Mouse (Mus musculus) lung, embryonic 16.5 days (tissue): ENCODE measurements around the gene Gsto2. TPM values are rescaled to one million over a fixed set of nuclear protein-coding genes. Genes with fewer than 3 reads are reported as not detected.
A peak's percentile ranks its signal among the peaks of the same experiment; 100 is the strongest.

ENCODE experiments used
- ATAC-seq: fragments of 200-750 bp; cut with Nextera tagmentation; 2 replicates; pipeline ENCODE4 v1.8.0; 2017; ENCODE audit warnings: low read depth, mild to moderate bottlenecking, moderate library complexity
- H3K27ac ChIP-seq: fragments of 300-500 bp; sonication (generic); 2 replicates; pipeline ENCODE4 v1.5.1; 2014; ENCODE audit warnings: mild to moderate bottlenecking, control low read depth, low read length
- H3K27me3 ChIP-seq: fragments of 300-500 bp; sonication (generic); 2 replicates; pipeline ENCODE4 v1.6.1; 2014; ENCODE audit warnings: low read depth, low read length, mixed read lengths; ENCODE audit not compliant: control insufficient read depth, insufficient read depth
- H3K36me3 ChIP-seq: fragments of 300-500 bp; sonication (generic); 2 replicates; pipeline ENCODE4 v1.6.1; 2014; ENCODE audit warnings: low read length; ENCODE audit not compliant: control insufficient read depth, insufficient read depth
- H3K4me1 ChIP-seq: fragments of 300-500 bp; sonication (generic); replicated peaks from 2 replicates; pipeline ENCODE4 v1.6.1; 2014; ENCODE audit warnings: low read length, mixed read lengths; ENCODE audit not compliant: control insufficient read depth, insufficient read depth
- H3K4me2 ChIP-seq: fragments of 300-500 bp; sonication (generic); 2 replicates; pipeline ENCODE4 v1.6.1; 2014; ENCODE audit warnings: low read depth, low read length, control low read depth
- H3K4me3 ChIP-seq: fragments of 300-500 bp; sonication (generic); 2 replicates; pipeline ENCODE4 v1.5.1; 2014; ENCODE audit warnings: mild to moderate bottlenecking, low read length, control low read depth
- H3K9ac ChIP-seq: fragments of 300-500 bp; sonication (generic); 2 replicates; pipeline ENCODE4 v1.6.1; 2014; ENCODE audit warnings: low read length, control low read depth
- H3K9me3 ChIP-seq: fragments of 300-500 bp; sonication (generic); 2 replicates; pipeline ENCODE4 v1.6.1; 2016; ENCODE audit warnings: low read length; ENCODE audit not compliant: control insufficient read depth
- WGBS: fragments of 180-500 bp; shearing (Covaris S2); extraction: QIAGEN DNeasy Blood & Tissue Kit; methylation state at CpG from one replicate; pipeline ENCODE4 v1.1.7; 2014; 5-methylcytosine and 5-hydroxymethylcytosine counted together
- microRNA-seq: library from miRNA; unstranded; fragments of <30 nt; microRNA quantifications from one replicate; pipeline ENCODE4, GENCODE M21; 2016
- polyA plus RNA-seq: library from polyadenylated mRNA; unstranded; fragments of >200 nt; fragmentation: Nextera tagmentation; extraction: Ambion mirVana; gene quantifications from 2 replicates; pipeline ENCODE4 v1.2.1, GENCODE M21; 2015

The Gsto2 gene
- polyA plus RNA-seq, 1 experiment from 2014 or later: 1.2 TPM

GRCm38 (mm10) chr19:47925819-47926218 is 60.5 kb downstream of the Gsto2 start:
- WGBS: 49% methylated on average over 7 of the region's 7 CpGs
- Histone ChIP-seq H3K4me1 (peaks cover 15% of the 10 kb centered on the region), H3K27ac (no peak overlapping the region)

DNA sequence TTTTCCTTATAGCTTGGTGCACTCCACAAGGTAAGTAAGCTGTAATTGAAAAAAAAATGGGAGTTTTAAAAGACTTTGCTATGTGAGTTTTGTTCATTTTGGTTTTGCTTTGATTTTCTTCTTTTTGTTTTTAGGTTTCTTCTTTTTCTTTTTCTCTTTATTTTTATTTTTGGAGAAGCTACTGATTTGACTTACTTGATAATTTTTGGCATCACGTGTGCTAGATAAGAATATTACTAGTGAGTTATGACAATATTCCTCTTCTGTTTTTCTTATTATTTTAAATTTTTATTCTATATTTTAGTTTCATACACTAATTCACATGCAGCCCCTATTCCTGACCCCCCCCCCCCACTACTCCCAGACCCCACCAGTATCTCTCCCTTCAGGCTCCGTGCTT is 61.7 kb downstream of the Gsto2 start:
- Histone ChIP-seq H3K27ac (no peak overlapping the region), H3K36me3 (no peaks in the 10 kb centered on the region), H3K4me1 (peaks cover 19% of the 10 kb centered on the region), H3K4me2 (no peak overlapping the region), H3K9me3 (no peaks in the 10 kb centered on the region), H3K9ac (no peak overlapping the region), H3K27me3 (no peaks in the 10 kb centered on the region), H3K4me3 (no peak overlapping the region)
- WGBS: 63% methylated on average over 2 of the region's 2 CpGs
- ATAC-seq: no peak

More at GRCm38 (mm10) chr19:47925819-47926218, 60.5 kb downstream of the Gsto2 start:
- no peaks in the 10 kb centered on the region for H3K27me3 ChIP-seq
- H3K9ac ChIP-seq: no peak overlapping the region
- ATAC-seq: no peak
- no peak overlapping the region for H3K4me2 ChIP-seq
- no peaks in the 10 kb centered on the region for H3K9me3 ChIP-seq
- no peak overlapping the region for H3K4me3 ChIP-seq
- H3K36me3 ChIP-seq: no peaks in the 10 kb centered on the region

- Histone ChIP-seq H3K36me3 (no peaks in the 10 kb centered on the region), H3K9ac (no peak overlapping the region; the same call in 1 of the 2 replicates), H3K9me3 (no peaks in the 10 kb centered on the region; the same call in 1 of the 2 replicates), H3K4me1 (peaks cover 19% of the 10 kb centered on the region), H3K4me2 (no peak overlapping the region), H3K27ac (peak overlapping the region; percentile 75), H3K27me3 (no peaks in the 10 kb centered on the region), H3K4me3 (no peak overlapping the region)
- 46% methylated on average over 4 of the region's 4 CpGs for WGBS
- ATAC-seq: peak; percentile 82
Observed at GRCm38 (mm10) chr19:47929043-47929442, 63.7 kb downstream of the Gsto2 start.

DNA sequence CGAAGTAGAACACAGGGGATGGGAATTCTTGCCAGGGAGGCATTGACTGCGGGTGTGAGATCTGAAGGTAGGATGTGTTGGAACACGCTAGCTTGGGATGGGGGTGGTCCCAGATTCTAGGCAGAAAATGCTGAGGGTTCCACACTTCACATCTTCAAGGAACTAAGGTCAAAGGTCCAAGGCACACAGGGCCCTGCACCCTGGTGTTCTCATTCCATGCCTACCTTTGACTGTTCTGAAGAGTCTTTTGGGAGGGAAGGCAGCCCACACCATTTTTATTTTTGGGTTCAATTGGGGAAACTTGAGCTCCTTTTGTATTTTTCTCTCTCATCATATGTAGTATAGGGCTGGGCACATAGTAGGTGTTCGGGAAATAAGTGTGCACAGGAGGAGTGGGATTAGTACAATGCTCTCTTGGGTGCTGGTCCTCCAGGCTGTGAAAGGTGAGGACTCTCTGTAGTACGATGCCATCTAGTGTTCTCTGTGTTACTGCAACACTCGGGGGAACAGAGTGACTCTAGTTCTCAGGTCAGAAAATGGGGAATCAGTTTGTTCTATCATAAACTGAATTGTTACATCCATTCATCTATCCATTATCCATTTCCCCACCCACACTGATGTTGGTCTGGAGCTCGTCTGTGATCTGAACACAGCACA is 66.8 kb downstream of the Gsto2 start:
- peaks cover 15% of the 10 kb centered on the region for H3K4me1 ChIP-seq
- peak; percentile 63 for ATAC-seq
- no peaks in the 10 kb centered on the region for H3K36me3 ChIP-seq
- no peak overlapping the region for H3K4me2 ChIP-seq
- H3K9ac ChIP-seq: no peak overlapping the region
- no peak overlapping the region for H3K4me3 ChIP-seq
- H3K27ac ChIP-seq: no peak overlapping the region
- 40% methylated on average over 7 of the region's 7 CpGs for WGBS
- no peaks in the 10 kb centered on the region for H3K27me3 ChIP-seq
- no peaks in the 10 kb centered on the region; the same call in 1 of the 2 replicates for H3K9me3 ChIP-seq

GRCm38 (mm10) chr19:47934146-47934545 is 68.8 kb downstream of the Gsto2 start:
- Histone ChIP-seq H3K4me3 (no peak overlapping the region), H3K27me3 (peaks cover under 1% of the 10 kb centered on the region; the same call in 1 of the 2 replicates), H3K4me2 (no peak overlapping the region), H3K4me1 (peaks cover 21% of the 10 kb centered on the region), H3K9ac (no peak overlapping the region), H3K36me3 (no peaks in the 10 kb centered on the region), H3K27ac (no peak overlapping the region), H3K9me3 (no peaks in the 10 kb centered on the region; the same call in 1 of the 2 replicates)
- 87% methylated on average over 8 of the region's 8 CpGs for WGBS
- no peak for ATAC-seq

DNA sequence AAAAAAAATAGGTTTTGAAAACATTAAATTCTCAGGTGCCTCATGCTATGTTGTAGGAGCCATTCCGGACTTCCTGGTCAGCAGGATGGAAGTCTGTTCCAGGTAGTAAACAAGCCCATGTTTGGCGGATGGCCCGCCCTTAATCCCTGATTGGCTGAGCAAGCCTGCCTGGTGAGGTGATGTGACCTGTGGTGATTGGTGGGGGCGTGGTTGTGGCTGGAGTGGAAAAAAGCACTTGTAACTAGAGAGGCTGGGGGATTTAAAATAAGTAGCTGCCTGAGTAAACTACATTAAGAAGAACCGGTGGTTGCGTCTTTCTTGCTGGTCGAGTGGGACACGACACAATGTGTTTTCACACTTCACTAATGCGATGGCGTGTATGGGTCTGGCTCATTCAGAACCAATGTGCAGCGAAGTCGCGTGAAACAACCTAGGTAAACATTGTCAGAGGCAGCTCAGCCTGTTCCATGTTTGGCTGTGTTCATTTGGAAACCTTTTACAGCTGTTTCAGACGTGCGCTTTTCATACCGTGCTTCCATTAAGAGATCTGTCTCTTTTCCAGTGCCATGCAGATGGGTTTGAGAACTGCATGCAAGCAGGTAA is 69.4 kb downstream of the Gsto2 start:
- peaks cover 3% of the 10 kb centered on the region; the same call in 1 of the 2 replicates for H3K27me3 ChIP-seq
- no peaks in the 10 kb centered on the region; the same call in 1 of the 2 replicates for H3K9me3 ChIP-seq
- 52% methylated on average over 16 of the region's 16 CpGs for WGBS
- peaks cover 18% of the 10 kb centered on the region for H3K4me1 ChIP-seq
- ATAC-seq: no peak
- no peak overlapping the region for H3K4me3 ChIP-seq
- no peak overlapping the region for H3K9ac ChIP-seq
- H3K27ac ChIP-seq: no peak overlapping the region
- no peaks in the 10 kb centered on the region for H3K36me3 ChIP-seq
- H3K4me2 ChIP-seq: no peak overlapping the region

- Histone ChIP-seq H3K27me3 (peaks cover 9% of the 10 kb centered on the region; the same call in 1 of the 2 replicates), H3K9me3 (no peaks in the 10 kb centered on the region; the same call in 1 of the 2 replicates), H3K4me3 (no peak overlapping the region), H3K36me3 (no peaks in the 10 kb centered on the region), H3K4me1 (peaks cover 11% of the 10 kb centered on the region), H3K27ac (no peak overlapping the region), H3K9ac (no peak overlapping the region), H3K4me2 (no peak overlapping the region)
- WGBS: 67% methylated on average over 6 of the region's 6 CpGs
- no peak for ATAC-seq
Observed at GRCm38 (mm10) chr19:47935530-47935929, 70.2 kb downstream of the Gsto2 start.

Small RNA genes within 50 kb of the gene (microRNA-seq; reads per million reads assigned to microRNA genes)
- not detected for gene Gm22240

Other genes starting within 250 kb of the Gsto2 start
- gene Col17a1, start 173.4 kb upstream of the Gsto2 start, polyA plus RNA-seq: 2.2 and 3.3 TPM in 2 replicates
- 225 and 236 TPM in 2 replicates for gene Sfr1, start 133.9 kb upstream of the Gsto2 start, polyA plus RNA-seq
- 93.9 and 105 TPM in 2 replicates for gene Gsto1, start 10.6 kb upstream of the Gsto2 start, polyA plus RNA-seq
- gene Cfap43, start 53.8 kb downstream of the Gsto2 start, polyA plus RNA-seq: 1.7 and 2.6 TPM in 2 replicates
- 16.2 and 16.9 TPM in 2 replicates for gene Itprip, start 53.8 kb downstream of the Gsto2 start, polyA plus RNA-seq
- 0.53 and 0.73 TPM in 2 replicates for gene Cfap58, start 72.1 kb downstream of the Gsto2 start, polyA plus RNA-seq